Mouse (Mus musculus): ENCODE measurements around the gene Sf3b4. TPM values are rescaled to one million over a fixed set of nuclear protein-coding genes. Genes with fewer than 3 reads are reported as not detected.
A peak's percentile ranks its signal among the peaks of the same experiment; 100 is the strongest.
"Not testable (repeated sequence)": the region's sequence is repeated elsewhere in the genome, so short reads cannot be mapped to it uniquely, and the experiment has no call there.

The Sf3b4 gene
- polyA plus RNA-seq, 1 experiment from 2014 or later, result 135 TPM

DNA sequence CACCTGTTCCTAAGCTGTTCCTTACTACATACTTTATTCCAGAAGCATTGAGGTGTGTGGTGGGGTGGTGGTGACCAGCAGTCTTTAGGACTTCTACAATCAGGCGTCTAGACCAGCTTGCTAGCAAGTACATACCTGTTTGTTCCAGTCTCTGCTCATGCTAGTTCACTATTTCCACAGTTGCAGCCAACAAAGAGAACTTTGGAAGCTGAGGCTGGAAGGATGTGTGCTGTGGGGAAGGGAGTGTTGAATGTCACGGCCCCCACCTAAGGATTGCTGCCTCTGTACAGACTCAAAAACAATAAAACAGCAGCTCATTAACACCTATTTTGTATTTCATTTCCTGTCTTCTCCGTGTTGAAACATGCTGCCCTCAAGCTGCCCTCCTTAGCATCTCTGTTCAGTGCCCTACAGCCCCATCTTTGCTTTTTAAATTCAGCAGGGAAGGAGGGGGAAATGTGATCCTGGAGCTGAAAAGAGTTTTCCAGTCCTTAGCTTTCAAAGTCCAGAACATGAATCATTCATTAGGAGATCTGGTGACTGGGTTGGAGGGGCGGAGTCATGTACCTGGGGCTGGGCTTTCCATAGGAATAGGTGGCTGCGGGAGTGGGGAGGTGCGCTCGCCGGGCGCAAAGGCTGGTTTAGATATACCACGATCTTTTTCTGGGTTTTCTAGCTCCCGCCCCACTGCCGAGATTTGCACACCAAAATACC is 11.2 kb upstream of the Sf3b4 start:
- H3K4me3 ChIP-seq (replicated peaks), result peak overlapping the region; percentile 54
- H3K9ac ChIP-seq, result peak overlapping the region; percentile 41; the same call in 1 of the 2 replicates
- peak; percentile 78 for ATAC-seq (ENCODE audit: insufficient read depth, low FRiP score, low read depth)
- H3K36me3 ChIP-seq, result no peaks in the 10 kb centered on the region
- peaks cover 13% of the 10 kb centered on the region for H3K4me1 ChIP-seq
- WGBS, result under 1% methylated on average over 12 of the region's 12 CpGs
- H3K9me3 ChIP-seq, result no peaks in the 10 kb centered on the region
- H3K27ac ChIP-seq, result peak overlapping the region; percentile 85
- peak overlapping the region; percentile 92 for H3K4me2 ChIP-seq
- no peaks in the 10 kb centered on the region for H3K27me3 ChIP-seq (replicated peaks)

DNA sequence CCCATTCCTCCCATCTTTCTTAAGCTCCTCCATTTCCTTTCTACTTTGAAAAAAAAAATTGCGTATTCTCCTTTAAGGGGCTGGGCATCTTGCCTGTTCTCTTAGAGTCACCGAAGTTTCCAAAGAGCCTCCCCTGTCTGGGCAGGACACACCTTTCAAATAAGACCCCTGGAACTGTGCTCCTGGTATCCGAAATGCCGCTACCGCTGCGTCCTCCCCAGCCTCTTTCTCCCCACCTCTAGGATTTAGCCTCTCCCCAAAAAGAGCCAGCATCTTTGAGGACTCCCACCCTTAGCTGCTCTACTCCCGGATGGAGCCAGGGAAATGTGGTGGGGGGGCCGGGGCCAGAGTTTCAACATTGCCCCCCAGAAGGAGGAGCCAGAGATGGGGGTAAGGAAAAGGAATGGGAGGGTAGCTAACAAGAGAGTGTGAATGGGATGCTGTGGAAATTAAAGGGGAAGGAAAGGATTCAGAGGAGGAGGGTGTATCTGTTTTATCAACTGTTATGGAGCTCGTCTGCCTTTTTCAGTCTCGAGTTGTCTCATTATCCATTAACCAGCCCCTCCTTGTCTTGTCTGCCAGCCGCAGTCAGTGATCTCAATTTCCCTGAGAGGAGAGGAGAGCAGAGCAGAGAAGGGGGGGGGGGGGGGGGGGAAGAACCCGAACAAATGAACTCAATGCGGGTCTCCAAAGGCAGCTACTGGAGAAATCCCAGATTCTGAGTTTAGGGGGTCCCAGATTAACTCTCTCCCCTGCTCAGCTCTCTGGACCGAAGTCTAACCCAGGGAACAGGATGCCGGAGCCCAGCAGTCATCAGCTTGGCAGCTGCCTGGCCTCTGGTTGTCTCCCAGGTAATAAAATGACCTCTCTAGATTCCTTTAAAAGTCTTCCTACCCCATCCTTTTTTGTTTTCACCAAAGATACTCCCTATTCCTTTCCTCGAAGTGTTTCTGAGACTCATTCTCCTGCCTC is 10.0 kb upstream of the Sf3b4 start, which contains the start of gene Mtmr11:
Gene Mtmr11 (plus strand): TSS at position 136 of the 972 bp plus-strand sequence.
- peak within 1 kb of the TSS; percentile 54 for H3K4me3 ChIP-seq (replicated peaks)
- H3K36me3 ChIP-seq, result no peaks in the 10 kb centered on the region
- H3K9me3 ChIP-seq, result no peaks in the 10 kb centered on the region
- H3K4me2 ChIP-seq, result peak within 1 kb of the TSS; percentile 92
- WGBS, result 5% methylated on average over 16 of the region's 16 CpGs
- H3K4me1 ChIP-seq, result peaks cover 13% of the 10 kb centered on the region
- H3K27me3 ChIP-seq (replicated peaks), result no peaks in the 10 kb centered on the region
- H3K27ac ChIP-seq, result peak within 1 kb of the TSS; percentile 85
- peak within 1 kb of the TSS; percentile 41; the same call in 1 of the 2 replicates for H3K9ac ChIP-seq
- no peak for ATAC-seq (ENCODE audit: insufficient read depth, low FRiP score, low read depth)

DNA sequence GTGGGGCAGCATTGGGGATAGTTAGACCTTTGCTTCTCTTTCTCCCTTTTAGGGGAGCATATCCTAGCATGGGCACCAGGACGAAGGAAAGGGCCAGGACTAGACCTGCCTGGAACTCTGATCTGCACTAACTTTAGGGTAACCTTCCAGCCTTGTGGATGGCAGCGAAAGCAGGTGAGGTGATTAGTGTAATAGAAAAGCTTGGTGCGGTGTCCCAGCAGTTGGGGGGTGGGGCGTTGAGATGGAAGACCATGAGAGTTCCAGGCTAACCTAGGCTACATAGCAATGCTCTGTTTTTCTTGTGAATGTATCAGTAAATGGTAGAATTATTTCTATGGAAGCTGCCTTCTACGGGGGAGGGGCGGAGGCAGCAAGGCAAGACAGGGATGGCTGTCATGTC is 9.1 kb upstream of the Sf3b4 start:
- WGBS, result 90% methylated on average over 6 of the region's 6 CpGs
- Histone ChIP-seq H3K9me3 (no peaks in the 10 kb centered on the region), H3K4me1 (peaks cover 13% of the 10 kb centered on the region), H3K9ac (no peak overlapping the region), H3K27me3 (replicated peaks) (no peaks in the 10 kb centered on the region), H3K27ac (peak overlapping the region; percentile 85; the same call in 1 of the 2 replicates), H3K4me3 (replicated peaks) (peak overlapping the region; percentile 54; the same call in 1 of the 2 replicates), H3K4me2 (peak overlapping the region; percentile 10; the same call in 1 of the 2 replicates), H3K36me3 (no peaks in the 10 kb centered on the region)
- no peak for ATAC-seq (ENCODE audit: insufficient read depth, low FRiP score, low read depth)

DNA sequence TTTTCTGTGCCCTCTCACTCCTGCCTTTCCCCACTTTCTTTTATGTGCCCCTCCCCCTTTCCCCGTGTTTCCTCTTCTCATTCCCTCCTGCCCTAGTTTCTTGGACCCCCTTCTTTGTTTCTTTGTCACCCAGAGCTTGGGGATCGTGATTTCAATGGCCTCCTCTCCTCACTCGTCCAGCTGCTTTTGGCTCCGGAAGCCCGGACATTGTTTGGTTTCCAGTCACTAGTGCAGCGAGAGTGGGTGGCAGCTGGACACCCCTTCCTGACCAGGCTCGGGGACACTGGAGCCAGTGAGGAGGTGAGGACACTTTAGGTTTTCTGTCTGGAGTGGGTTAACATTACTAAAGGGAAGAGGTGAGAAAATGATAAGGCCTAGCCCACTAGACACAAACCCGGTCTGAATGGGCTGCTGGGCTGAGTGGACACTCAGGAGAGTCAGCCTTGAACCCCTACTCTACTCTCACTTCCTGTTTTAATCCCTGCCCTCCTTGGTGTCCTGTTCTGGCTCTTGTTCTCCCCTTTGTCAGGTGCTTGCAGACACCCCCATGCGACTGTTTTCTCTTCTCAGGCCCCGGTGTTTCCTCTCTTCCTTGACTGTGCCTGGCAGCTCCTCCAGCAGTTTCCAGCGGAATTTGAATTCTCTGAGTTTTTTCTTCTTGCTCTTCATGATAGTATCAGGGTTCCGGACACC is 3.5 kb upstream of the Sf3b4 start:
- 72% methylated on average over 12 of the region's 12 CpGs for WGBS
- Histone ChIP-seq H3K36me3 (no peaks in the 10 kb centered on the region), H3K4me1 (peaks cover 15% of the 10 kb centered on the region), H3K4me3 (replicated peaks) (no peak overlapping the region), H3K9me3 (no peaks in the 10 kb centered on the region), H3K4me2 (no peak overlapping the region), H3K27me3 (replicated peaks) (no peaks in the 10 kb centered on the region), H3K27ac (no peak overlapping the region), H3K9ac (no peak overlapping the region)
- no peak for ATAC-seq (ENCODE audit: insufficient read depth, low FRiP score, low read depth)

DNA sequence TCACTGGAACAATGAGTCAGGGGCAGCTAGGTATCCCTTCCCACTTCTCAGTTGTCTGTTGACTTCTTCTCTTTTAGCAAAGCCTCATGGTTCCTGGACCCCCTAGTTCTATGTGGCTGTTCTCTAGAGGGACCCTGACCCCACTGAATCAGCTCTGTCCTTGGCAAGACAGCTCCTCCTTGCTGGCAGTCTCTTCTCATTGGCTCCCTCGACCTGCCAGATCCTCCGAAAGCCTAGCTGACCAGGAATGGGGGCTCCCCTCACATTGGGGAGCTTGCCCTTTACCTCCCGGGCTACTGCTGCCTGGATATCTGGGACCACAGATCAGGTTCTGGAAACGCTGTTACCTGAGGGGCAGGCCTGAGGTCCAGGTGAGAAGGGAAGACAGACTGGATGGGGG is 1.9 kb upstream of the Sf3b4 start:
- Histone ChIP-seq H3K27ac (peak overlapping the region; percentile 99; the same call in 1 of the 2 replicates), H3K27me3 (replicated peaks) (no peaks in the 10 kb centered on the region), H3K9ac (no peak overlapping the region), H3K9me3 (no peaks in the 10 kb centered on the region), H3K4me1 (peaks cover 20% of the 10 kb centered on the region), H3K4me3 (replicated peaks) (no peak overlapping the region), H3K4me2 (no peak overlapping the region), H3K36me3 (no peaks in the 10 kb centered on the region)
- 94% methylated on average over 4 of the region's 4 CpGs for WGBS
- no peak for ATAC-seq (ENCODE audit: insufficient read depth, low FRiP score, low read depth)

DNA sequence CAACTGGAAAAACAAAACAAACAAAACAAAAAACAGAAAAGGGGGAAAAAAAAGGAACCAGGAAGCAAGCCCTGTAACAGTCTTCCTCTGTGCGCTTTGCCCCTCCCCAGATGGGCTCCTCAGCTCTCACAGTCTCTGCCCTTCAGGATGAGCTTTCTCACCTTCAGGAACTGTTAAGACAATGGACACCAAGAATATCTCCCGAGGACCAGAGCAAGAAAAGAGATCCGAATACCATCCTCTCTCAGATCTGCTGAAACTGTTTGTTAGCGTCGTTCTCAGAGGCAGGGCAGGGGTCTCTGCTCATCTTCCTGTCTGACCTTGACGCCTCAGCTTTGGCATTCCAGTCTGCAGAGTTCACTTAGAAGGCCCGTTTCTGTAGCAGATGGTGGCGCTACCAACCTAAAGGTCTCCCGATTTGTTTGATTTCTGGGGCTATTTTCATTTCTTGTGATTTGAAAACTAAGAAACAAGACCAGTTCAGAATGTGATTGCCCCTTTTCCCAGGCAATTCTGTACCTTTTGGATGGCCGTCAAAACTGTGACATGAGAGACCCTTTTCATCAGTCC is 1.1 kb upstream of the Sf3b4 start:
- Histone ChIP-seq H3K4me1 (peaks cover 20% of the 10 kb centered on the region), H3K4me3 (replicated peaks) (peak overlapping the region; percentile 95; the same call in 1 of the 2 replicates), H3K9me3 (no peaks in the 10 kb centered on the region), H3K27me3 (replicated peaks) (no peaks in the 10 kb centered on the region), H3K27ac (peak overlapping the region; percentile 99), H3K9ac (peak overlapping the region; percentile 65; the same call in 1 of the 2 replicates), H3K4me2 (peak overlapping the region; percentile 89), H3K36me3 (no peaks in the 10 kb centered on the region)
- WGBS, result 52% methylated on average over 10 of the region's 10 CpGs
- ATAC-seq (ENCODE audit: insufficient read depth, low FRiP score, low read depth), result no peak

DNA sequence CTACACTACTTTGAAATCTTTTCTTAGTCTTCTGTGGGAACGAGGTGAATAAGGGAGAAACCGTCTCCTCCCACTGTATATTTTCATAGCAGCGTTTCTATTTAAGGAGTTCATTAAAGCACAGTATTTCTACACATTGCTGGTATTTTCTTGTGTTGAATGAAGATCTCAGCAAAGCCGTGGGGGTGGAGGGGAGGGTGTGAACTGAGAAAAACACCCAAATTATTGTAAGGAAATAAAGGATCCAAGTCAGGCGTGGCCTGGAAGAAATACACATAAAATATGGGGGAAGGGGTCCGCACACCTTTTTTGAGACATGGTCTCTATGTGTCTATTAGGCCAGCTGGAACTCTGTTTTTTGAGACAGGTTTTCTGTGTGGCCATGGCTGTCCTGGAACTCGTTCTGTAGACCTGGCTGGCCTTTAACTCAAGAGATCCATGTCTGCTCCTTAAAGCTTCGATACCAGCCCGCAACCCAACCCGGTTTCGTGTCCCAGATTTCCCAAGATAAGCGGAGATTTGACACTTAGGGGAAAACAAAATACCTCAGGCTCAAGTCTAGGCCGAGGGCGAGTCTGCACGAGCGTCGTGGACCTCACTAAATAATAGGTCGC is 442 bp upstream of the Sf3b4 start:
- peaks cover 5% of the 10 kb centered on the region; the same call in 1 of the 2 replicates for H3K36me3 ChIP-seq
- H3K9me3 ChIP-seq, result no peaks in the 10 kb centered on the region
- peaks cover 20% of the 10 kb centered on the region for H3K4me1 ChIP-seq
- H3K9ac ChIP-seq, result peak overlapping the region; percentile 65
- H3K4me2 ChIP-seq, result peak overlapping the region; percentile 89
- H3K27me3 ChIP-seq (replicated peaks), result no peaks in the 10 kb centered on the region
- H3K4me3 ChIP-seq (replicated peaks), result peak overlapping the region; percentile 95
- 13% methylated on average over 18 of the region's 18 CpGs for WGBS
- peak overlapping the region; percentile 99 for H3K27ac ChIP-seq
- ATAC-seq (ENCODE audit: insufficient read depth, low FRiP score, low read depth), result no peak

DNA sequence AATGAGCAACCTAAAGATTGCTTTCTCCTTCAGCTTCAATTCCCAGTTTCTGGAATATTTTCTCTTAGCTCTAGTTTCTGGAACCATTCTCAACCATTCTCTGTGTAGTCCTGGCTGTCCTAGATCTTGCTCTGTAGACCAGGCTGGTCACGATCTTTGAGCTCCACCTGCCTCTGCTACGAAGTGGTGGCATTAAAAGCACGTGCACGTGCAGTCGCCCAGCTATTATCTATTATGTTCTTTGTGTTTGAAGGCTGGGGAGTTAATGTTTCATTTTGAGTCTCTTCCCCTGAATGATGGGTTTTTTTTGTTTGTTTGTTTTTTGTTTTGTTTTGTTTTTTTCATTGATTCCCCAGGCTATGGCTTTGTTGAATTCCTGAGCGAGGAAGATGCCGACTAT is 1.1 kb downstream of the Sf3b4 start:
- Histone ChIP-seq H3K36me3 (peaks cover 13% of the 10 kb centered on the region), H3K27ac (no peak overlapping the region), H3K9ac (peak overlapping the region; percentile 88)

DNA sequence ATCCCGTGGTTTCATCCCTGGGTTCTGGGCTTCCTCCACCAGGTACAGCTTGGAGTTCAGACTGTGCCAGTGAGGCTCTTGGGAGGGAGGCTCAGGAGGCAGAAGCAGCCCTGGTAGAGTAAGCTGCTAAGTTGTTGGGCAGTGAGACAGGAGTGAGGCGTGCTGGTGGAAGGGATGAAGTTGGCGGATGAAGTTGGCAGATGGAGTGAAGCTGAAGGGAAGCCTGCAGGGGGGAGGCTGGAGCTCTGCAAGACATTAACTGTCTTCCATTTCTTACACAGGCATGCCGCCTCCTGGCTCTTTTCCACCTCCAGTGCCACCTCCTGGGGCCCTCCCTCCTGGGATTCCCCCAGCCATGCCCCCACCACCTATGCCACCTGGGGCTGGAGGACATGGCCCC is 1.9 kb downstream of the Sf3b4 start:
- H3K27ac ChIP-seq; H3K9ac ChIP-seq; H3K9me3 ChIP-seq; H3K27me3 ChIP-seq (replicated peaks); ATAC-seq (ENCODE audit: insufficient read depth, low FRiP score, low read depth); H3K4me3 ChIP-seq (replicated peaks): not testable (repeated sequence)
- H3K4me2 ChIP-seq, result 0 out of 2 replicates have a peak overlapping the region, but pooled peaks have one; percentile 29
- H3K4me1 ChIP-seq, result peaks cover 20% of the 10 kb centered on the region
- peaks cover 16% of the 10 kb centered on the region for H3K36me3 ChIP-seq
- WGBS, result 91% methylated on average over 4 of the region's 4 CpGs

More for the DNA sequence above, 1.1 kb downstream of the Sf3b4 start:
- peaks cover 20% of the 10 kb centered on the region for H3K4me1 ChIP-seq
- 33% methylated on average over 7 of the region's 7 CpGs for WGBS
- ATAC-seq (ENCODE audit: insufficient read depth, low FRiP score, low read depth), result no peak
- H3K4me3 ChIP-seq (replicated peaks), result peak overlapping the region; percentile 95
- no peaks in the 10 kb centered on the region for H3K9me3 ChIP-seq
- H3K27me3 ChIP-seq (replicated peaks), result no peaks in the 10 kb centered on the region
- H3K4me2 ChIP-seq, result peak overlapping the region; percentile 89

DNA sequence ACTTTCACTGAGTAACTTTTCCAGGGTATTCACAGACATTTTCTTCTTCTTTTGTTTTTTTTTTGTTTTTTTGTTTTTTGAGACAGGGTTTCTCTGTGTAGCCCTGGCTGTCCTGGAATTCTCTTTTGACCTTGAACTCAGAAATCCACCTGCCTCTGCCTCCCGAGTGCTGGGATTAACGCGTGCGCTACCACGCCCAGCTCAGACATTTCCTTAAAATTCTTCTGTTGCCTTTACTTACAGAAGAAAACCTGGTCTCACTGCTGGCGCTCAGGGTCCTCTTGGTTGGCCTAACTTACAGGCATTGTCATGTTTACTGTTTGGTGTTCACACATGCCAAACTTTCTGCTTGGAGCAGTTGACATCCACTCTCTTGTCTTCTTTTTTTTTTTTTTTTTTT is 3.1 kb downstream of the Sf3b4 start:
- no peaks in the 10 kb centered on the region for H3K9me3 ChIP-seq
- no peak overlapping the region for H3K4me3 ChIP-seq (replicated peaks)
- H3K4me2 ChIP-seq, result no peak overlapping the region
- H3K27me3 ChIP-seq (replicated peaks), result no peaks in the 10 kb centered on the region
- 92% methylated on average over 6 of the region's 6 CpGs for WGBS
- ATAC-seq (ENCODE audit: insufficient read depth, low FRiP score, low read depth), result no peak
- peaks cover 18% of the 10 kb centered on the region for H3K4me1 ChIP-seq
- H3K9ac ChIP-seq, result no peak overlapping the region
- no peak overlapping the region for H3K27ac ChIP-seq
- H3K36me3 ChIP-seq, result peaks cover 16% of the 10 kb centered on the region

DNA sequence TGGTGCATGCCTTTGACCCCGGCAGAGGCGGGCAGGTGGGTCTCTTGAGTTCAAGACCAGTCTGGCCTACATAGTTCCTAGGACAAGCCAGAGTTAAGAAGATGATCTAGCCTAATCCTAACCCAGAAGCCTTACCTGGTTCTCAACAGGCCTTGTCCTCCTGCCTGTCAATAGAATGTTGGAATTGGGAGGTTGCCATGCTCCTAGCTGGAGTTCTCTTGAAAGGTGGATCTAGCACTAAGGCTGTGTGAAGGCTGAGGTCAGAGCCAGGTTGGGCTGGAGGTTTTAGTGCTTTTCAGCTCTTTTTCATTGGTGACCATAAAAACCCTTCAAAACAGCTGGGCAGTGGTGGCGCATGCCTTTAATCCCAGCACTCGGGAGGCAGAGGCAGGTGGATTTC is 6.3 kb downstream of the Sf3b4 start:
- Histone ChIP-seq H3K4me3 (replicated peaks) (no peak overlapping the region), H3K36me3 (peaks cover 16% of the 10 kb centered on the region), H3K9ac (no peak overlapping the region), H3K4me2 (no peak overlapping the region), H3K4me1 (peaks cover 18% of the 10 kb centered on the region), H3K27me3 (replicated peaks) (no peaks in the 10 kb centered on the region), H3K27ac (no peak overlapping the region), H3K9me3 (no peaks in the 10 kb centered on the region)
- ATAC-seq (ENCODE audit: insufficient read depth, low FRiP score, low read depth), result no peak
- 91% methylated on average over 4 of the region's 4 CpGs for WGBS
